Mouse (Mus musculus): ENCODE measurements around the gene Cat. TPM values are rescaled to one million over a fixed set of nuclear protein-coding genes. Genes with fewer than 3 reads are reported as not detected.
A peak's percentile ranks its signal among the peaks of the same experiment; 100 is the strongest.

The Cat gene
- polyA plus RNA-seq, 1 experiment from 2014 or later: 68.5 TPM

DNA sequence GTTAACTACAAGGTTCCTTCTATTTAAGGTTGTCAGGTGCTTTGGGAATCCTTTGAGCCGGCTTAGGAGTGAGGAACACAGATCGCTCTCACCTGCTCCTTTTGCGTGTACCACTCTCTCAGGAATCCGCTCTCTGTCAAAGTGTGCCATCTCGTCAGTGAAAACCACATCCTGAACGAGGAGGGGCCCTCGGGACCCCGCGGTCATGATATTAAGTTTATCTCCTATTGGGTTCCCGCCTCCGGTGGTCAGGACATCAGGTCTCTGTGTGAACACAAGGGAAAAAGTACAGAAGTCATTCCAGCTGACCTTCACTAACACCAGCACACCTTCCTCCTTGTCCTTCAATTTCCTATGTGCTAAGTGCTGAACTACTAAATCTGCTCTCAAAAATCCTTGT lies 8.3 kb downstream of the Cat start:
- no peak overlapping the region for H3K4me2 ChIP-seq
- peaks cover 40% of the 10 kb centered on the region for H3K36me3 ChIP-seq
- H3K4me1 ChIP-seq (replicated peaks): no peaks in the 10 kb centered on the region
- no peak overlapping the region for H3K9ac ChIP-seq (replicated peaks)
- no peak for ATAC-seq (ENCODE audit: insufficient number of reproducible peaks, insufficient read depth, low FRiP score, low TSS enrichment, low read depth)
- 88% methylated on average over 11 of the region's 11 CpGs for WGBS
- H3K27ac ChIP-seq: no peak overlapping the region
- H3K9me3 ChIP-seq: no peaks in the 10 kb centered on the region
- no peak overlapping the region for H3K4me3 ChIP-seq (replicated peaks)
- H3K27me3 ChIP-seq: no peaks in the 10 kb centered on the region

DNA sequence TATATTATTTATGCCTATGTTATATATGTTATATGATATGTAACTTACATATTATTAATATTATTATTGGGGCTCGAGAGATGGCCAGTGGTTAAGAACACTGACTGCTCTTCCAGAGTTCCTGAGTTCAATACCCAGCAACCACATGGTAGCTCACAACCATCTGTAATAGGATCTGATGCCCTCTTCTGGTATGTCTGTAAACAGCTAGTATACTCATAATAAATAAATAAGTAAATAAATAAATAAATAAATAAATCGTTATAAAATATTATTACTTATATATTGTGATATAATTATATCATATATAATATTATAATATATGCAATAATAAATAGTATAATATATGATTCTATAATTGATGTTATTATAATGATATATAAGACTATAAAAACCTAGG lies 8.8 kb downstream of the Cat start:
- H3K36me3 ChIP-seq: peaks cover 45% of the 10 kb centered on the region
- no peak overlapping the region for H3K4me2 ChIP-seq
- no peak for ATAC-seq (ENCODE audit: insufficient number of reproducible peaks, insufficient read depth, low FRiP score, low TSS enrichment, low read depth)
- H3K27ac ChIP-seq: no peak overlapping the region
- H3K27me3 ChIP-seq: no peaks in the 10 kb centered on the region
- H3K9ac ChIP-seq (replicated peaks): no peak overlapping the region
- 87% methylated on average over 2 of the region's 2 CpGs for WGBS
- no peak overlapping the region for H3K4me3 ChIP-seq (replicated peaks)
- no peaks in the 10 kb centered on the region for H3K9me3 ChIP-seq
- H3K4me1 ChIP-seq (replicated peaks): no peaks in the 10 kb centered on the region

DNA sequence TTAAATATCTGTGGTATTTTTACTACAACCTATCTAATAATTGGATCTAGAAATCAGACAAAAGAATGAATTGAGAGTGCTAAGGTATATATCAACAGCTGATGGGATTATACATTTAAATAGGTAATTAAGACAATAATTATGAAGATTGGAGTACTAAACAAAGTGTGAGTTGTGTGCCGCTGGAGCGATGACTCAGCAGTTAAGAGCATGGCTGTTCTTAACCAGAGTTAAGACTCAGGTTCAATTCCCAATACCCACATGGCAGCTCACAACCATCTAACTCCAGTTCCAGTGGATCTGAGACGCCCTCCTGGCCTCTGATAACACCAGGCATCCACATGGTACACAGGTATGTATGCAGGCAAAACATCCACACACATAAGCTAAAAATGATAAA lies 11.6 kb downstream of the Cat start:
- ATAC-seq (ENCODE audit: insufficient number of reproducible peaks, insufficient read depth, low FRiP score, low TSS enrichment, low read depth): no peak
- Histone ChIP-seq H3K9ac (replicated peaks) (no peak overlapping the region), H3K9me3 (no peaks in the 10 kb centered on the region), H3K4me3 (replicated peaks) (no peak overlapping the region), H3K4me2 (no peak overlapping the region), H3K4me1 (replicated peaks) (no peaks in the 10 kb centered on the region), H3K27ac (no peak overlapping the region), H3K27me3 (no peaks in the 10 kb centered on the region), H3K36me3 (peaks cover 66% of the 10 kb centered on the region)
- 95% methylated on average over 3 of the region's 3 CpGs for WGBS

DNA sequence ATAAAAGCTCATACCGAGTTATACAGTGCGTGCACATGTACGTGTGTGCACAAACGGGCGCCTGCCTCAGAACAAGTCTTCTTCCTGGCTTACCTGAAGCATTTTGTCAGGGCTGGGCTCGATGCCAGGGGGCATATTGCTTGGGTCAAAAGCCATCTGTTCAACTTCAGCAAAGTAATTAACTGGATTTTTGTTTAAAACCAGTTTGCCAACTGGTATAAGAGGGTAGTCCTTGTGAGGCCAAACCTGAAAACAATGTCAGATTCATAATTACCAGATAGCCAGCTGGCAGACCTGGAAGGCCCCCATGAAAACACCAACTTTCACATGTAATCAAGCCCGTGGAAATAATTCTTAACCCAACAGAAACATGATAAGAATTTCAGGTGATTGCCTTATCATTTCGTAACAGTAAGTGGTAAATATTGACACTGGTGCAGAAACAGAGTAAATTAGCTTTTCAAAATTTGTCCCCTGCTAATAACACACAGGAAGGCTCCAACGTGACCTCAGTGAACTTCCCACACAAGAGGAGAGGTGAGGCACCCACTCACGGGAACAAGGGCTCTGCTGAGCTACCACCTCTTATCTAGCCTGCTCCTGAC lies 17.9 kb downstream of the Cat start:
- peaks cover 78% of the 10 kb centered on the region for H3K36me3 ChIP-seq
- H3K9me3 ChIP-seq: no peaks in the 10 kb centered on the region
- H3K27me3 ChIP-seq: no peaks in the 10 kb centered on the region
- ATAC-seq (ENCODE audit: insufficient number of reproducible peaks, insufficient read depth, low FRiP score, low TSS enrichment, low read depth): no peak
- H3K4me3 ChIP-seq (replicated peaks): no peak overlapping the region
- no peak overlapping the region for H3K9ac ChIP-seq (replicated peaks)
- no peak overlapping the region for H3K27ac ChIP-seq
- WGBS: 77% methylated on average over 10 of the region's 10 CpGs
- H3K4me2 ChIP-seq: no peak overlapping the region
- peaks cover 10% of the 10 kb centered on the region for H3K4me1 ChIP-seq (replicated peaks)

DNA sequence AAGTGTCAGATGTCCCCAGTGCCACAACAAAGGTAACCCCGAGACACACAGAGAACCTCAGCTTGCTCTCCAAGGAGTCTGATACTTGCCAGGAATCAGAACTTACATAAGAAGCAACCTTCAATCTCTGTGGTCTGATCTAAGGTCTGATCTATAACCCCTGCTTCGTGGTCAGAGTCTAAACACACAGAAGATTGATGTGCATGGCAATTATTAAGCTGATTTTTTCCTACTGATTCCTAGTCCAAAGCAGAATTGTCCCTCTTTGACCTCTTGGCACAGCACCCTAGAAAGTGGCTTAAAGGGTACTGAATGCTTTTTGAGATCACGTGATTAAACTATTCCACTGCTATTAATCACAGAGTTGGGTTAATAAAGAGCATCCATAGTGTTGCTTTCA lies 18.7 kb downstream of the Cat start:
- H3K9ac ChIP-seq (replicated peaks): no peak overlapping the region
- H3K9me3 ChIP-seq: no peaks in the 10 kb centered on the region
- H3K4me1 ChIP-seq (replicated peaks): peaks cover 18% of the 10 kb centered on the region
- peaks cover 74% of the 10 kb centered on the region for H3K36me3 ChIP-seq
- H3K27ac ChIP-seq: no peak overlapping the region
- ATAC-seq (ENCODE audit: insufficient number of reproducible peaks, insufficient read depth, low FRiP score, low TSS enrichment, low read depth): no peak
- H3K4me3 ChIP-seq (replicated peaks): no peak overlapping the region
- H3K4me2 ChIP-seq: no peak overlapping the region
- H3K27me3 ChIP-seq: no peaks in the 10 kb centered on the region
- 87% methylated on average over 3 of the region's 3 CpGs for WGBS

DNA sequence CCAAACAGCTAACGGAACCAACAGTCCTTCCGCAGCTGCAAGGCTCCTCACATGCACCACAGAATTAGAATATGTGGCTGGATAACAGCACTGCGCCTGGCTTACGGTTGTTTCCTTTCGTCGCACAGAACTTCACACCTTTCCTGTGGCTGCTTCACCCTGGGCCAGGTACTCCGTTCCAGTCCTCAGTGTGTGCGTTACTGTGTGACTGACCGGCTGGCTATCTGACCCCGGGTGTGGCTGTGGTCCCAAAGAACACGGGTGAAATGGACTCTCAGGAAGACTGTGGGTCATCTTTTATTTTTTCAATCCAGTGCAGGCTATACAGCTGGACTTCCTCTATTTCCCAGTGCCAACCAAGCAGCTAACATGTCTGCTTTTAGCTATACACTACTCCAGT lies 19.5 kb downstream of the Cat start:
- no peaks in the 10 kb centered on the region for H3K9me3 ChIP-seq
- peaks cover 20% of the 10 kb centered on the region for H3K4me1 ChIP-seq (replicated peaks)
- no peaks in the 10 kb centered on the region for H3K27me3 ChIP-seq
- H3K36me3 ChIP-seq: peaks cover 71% of the 10 kb centered on the region
- WGBS: 90% methylated on average over 11 of the region's 11 CpGs
- H3K9ac ChIP-seq (replicated peaks): no peak overlapping the region
- ATAC-seq (ENCODE audit: insufficient number of reproducible peaks, insufficient read depth, low FRiP score, low TSS enrichment, low read depth): no peak
- H3K27ac ChIP-seq: no peak overlapping the region
- no peak overlapping the region for H3K4me3 ChIP-seq (replicated peaks)
- H3K4me2 ChIP-seq: no peak overlapping the region

DNA sequence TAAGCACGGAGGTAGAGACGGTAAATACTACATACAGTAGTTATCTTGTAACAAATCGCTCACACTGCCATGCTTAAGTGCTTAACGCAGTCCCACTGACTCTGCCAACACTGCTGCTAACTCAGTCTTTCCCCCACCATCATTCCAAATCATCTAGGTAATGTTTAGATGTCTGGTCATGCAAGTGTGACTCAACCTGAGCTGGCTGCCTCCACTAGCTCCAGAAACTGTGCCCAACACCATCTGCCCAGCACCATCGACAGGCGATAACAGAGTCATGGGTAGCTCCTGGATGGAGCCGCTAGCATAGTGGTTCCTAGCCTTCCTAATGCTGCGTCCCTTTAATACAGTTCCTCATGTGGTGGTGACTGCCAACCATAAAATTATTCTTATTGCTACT lies 20.4 kb downstream of the Cat start:
- WGBS: 98% methylated on average over 8 of the region's 8 CpGs
- Histone ChIP-seq H3K9me3 (no peaks in the 10 kb centered on the region), H3K36me3 (peaks cover 71% of the 10 kb centered on the region), H3K4me1 (replicated peaks) (peaks cover 20% of the 10 kb centered on the region), H3K4me2 (no peak overlapping the region), H3K9ac (replicated peaks) (no peak overlapping the region), H3K4me3 (replicated peaks) (no peak overlapping the region), H3K27ac (no peak overlapping the region), H3K27me3 (no peaks in the 10 kb centered on the region)
- no peak for ATAC-seq (ENCODE audit: insufficient number of reproducible peaks, insufficient read depth, low FRiP score, low TSS enrichment, low read depth)

DNA sequence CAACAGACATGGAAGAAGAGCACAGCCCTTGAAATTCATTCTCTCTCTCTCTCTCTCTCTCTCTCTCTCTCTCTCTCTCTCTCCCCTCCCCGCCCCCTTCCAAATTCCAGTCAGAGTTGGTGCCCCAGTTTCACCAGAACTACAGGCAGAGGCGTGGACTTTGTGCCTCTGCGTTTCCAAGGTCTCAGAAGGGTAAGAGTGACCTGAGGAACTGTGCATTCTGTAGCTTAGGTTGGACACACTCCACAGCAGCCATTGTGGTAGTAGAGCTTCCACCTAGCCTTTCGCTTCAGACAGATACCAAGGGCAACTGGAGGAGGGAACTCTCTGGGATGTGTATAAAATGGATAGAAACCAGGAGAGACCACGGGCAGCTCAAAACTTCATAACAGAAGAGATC lies 22.2 kb downstream of the Cat start:
- Histone ChIP-seq H3K9ac (replicated peaks) (no peak overlapping the region), H3K36me3 (peaks cover 79% of the 10 kb centered on the region), H3K9me3 (no peaks in the 10 kb centered on the region), H3K4me2 (no peak overlapping the region), H3K4me3 (replicated peaks) (no peak overlapping the region), H3K27me3 (no peaks in the 10 kb centered on the region), H3K27ac (0 out of 2 replicates have a peak overlapping the region, but pooled peaks have one; percentile 37), H3K4me1 (replicated peaks) (peaks cover 20% of the 10 kb centered on the region)
- 94% methylated on average over 5 of the region's 5 CpGs for WGBS
- no peak for ATAC-seq (ENCODE audit: insufficient number of reproducible peaks, insufficient read depth, low FRiP score, low TSS enrichment, low read depth)

DNA sequence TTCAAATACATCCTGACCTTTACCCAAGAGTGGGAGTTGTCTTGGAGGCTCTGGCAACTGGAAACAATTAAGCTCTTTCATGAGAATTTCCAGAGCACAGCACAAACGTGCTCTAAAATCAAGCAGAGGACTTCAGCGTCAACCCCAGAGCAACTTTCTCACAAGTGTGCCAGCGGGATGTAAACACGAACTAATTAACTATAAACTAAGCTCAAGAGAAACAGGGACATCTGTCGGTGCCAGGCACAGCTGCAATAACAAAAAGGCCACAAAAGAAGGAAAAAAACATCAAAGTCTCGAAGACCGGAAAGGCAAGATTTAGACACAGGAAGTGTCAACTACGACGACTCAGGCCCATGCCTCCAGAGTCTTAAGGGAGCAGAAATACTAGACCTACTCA lies 23.2 kb downstream of the Cat start:
- 9% methylated on average over 9 of the region's 9 CpGs for WGBS
- peaks cover 76% of the 10 kb centered on the region for H3K36me3 ChIP-seq
- no peaks in the 10 kb centered on the region for H3K27me3 ChIP-seq
- no peak for ATAC-seq (ENCODE audit: insufficient number of reproducible peaks, insufficient read depth, low FRiP score, low TSS enrichment, low read depth)
- H3K4me3 ChIP-seq (replicated peaks): no peak overlapping the region
- H3K9me3 ChIP-seq: no peaks in the 10 kb centered on the region
- peaks cover 18% of the 10 kb centered on the region for H3K4me1 ChIP-seq (replicated peaks)
- H3K4me2 ChIP-seq: peak overlapping the region; percentile 18
- H3K9ac ChIP-seq (replicated peaks): no peak overlapping the region
- peak overlapping the region; percentile 86 for H3K27ac ChIP-seq

DNA sequence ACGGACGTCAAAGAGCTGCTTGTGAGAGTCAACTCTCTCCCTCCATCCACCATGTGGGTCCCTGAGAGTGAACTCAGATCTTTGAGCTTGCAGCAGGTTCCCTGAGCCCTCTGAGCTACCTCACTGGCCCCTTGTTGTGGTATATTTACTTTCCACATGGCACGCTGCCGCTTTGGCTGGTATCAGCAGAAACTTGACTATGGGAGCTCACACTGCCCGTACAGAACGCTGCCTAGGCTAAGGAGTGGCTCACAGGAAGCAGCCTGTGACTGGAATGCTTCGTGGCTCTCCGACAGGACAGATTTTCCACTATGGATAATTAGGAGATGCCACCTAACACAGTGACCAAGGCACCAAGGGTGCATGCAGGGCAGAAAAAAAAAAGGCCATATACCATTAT lies 23.8 kb downstream of the Cat start:
- H3K9me3 ChIP-seq: no peaks in the 10 kb centered on the region
- H3K36me3 ChIP-seq: peaks cover 75% of the 10 kb centered on the region
- peak overlapping the region; percentile 18 for H3K4me2 ChIP-seq
- WGBS: 45% methylated on average over 8 of the region's 8 CpGs
- H3K27ac ChIP-seq: peak overlapping the region; percentile 86
- no peak for ATAC-seq (ENCODE audit: insufficient number of reproducible peaks, insufficient read depth, low FRiP score, low TSS enrichment, low read depth)
- no peak overlapping the region for H3K9ac ChIP-seq (replicated peaks)
- H3K4me1 ChIP-seq (replicated peaks): peaks cover 18% of the 10 kb centered on the region
- no peaks in the 10 kb centered on the region for H3K27me3 ChIP-seq
- H3K4me3 ChIP-seq (replicated peaks): no peak overlapping the region

DNA sequence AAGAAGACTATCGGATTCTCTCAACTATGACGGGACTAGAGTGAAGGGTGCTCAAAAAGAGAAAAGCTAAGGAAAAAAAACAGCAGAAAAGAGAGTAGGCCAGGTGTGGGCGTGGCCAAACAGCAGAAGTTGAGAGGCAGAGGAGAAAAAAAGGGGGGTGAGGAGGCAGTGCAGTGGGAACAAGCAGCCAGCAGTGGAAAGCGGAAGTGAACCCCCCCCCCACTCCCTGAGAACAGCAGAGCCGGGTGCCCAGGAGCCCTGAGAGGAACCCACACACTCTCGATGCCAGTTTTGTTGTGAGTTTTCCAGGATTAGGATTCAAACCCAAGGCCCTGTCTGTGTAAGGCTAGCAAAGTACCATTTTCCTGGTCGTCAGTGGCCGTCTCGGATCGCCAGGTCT lies 25.9 kb downstream of the Cat start:
- no peaks in the 10 kb centered on the region for H3K27me3 ChIP-seq
- H3K9ac ChIP-seq (replicated peaks): no peak overlapping the region
- H3K4me1 ChIP-seq (replicated peaks): peaks cover 18% of the 10 kb centered on the region
- no peak overlapping the region for H3K27ac ChIP-seq
- H3K9me3 ChIP-seq: no peaks in the 10 kb centered on the region
- no peak overlapping the region for H3K4me2 ChIP-seq
- H3K36me3 ChIP-seq: peaks cover 76% of the 10 kb centered on the region
- no peak for ATAC-seq (ENCODE audit: insufficient number of reproducible peaks, insufficient read depth, low FRiP score, low TSS enrichment, low read depth)
- 91% methylated on average over 10 of the region's 10 CpGs for WGBS
- no peak overlapping the region for H3K4me3 ChIP-seq (replicated peaks)

DNA sequence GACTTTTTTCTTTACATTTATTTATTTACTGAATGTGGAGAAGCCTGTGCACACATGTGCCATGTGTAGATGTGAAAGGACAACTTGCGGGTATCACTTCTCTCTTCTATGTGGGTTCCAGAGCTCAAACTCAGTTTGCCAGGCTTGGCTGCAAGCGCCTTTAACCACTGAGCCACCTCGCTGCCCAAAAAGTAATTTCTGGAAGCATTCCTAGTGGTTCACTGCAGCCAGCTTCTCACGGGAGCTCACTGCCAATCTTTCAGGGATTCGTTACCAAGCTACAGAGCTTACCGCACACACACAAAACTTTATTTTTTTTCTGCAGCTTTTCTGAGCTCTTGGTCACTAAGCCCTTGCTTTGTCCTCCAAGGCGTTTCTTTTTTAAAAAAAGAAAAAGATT lies 27.3 kb downstream of the Cat start:
- Histone ChIP-seq H3K36me3 (peaks cover 76% of the 10 kb centered on the region), H3K27ac (no peak overlapping the region), H3K9me3 (no peaks in the 10 kb centered on the region), H3K9ac (replicated peaks) (no peak overlapping the region), H3K27me3 (no peaks in the 10 kb centered on the region), H3K4me3 (replicated peaks) (no peak overlapping the region), H3K4me1 (replicated peaks) (peaks cover 16% of the 10 kb centered on the region), H3K4me2 (no peak overlapping the region)
- no peak for ATAC-seq (ENCODE audit: insufficient number of reproducible peaks, insufficient read depth, low FRiP score, low TSS enrichment, low read depth)
- 92% methylated on average over 7 of the region's 7 CpGs for WGBS

All from limb, embryonic 12.5 days (tissue).